Comparison of ENCODE assay signal across 8 mouse cellular contexts in the genomic region with DNA sequence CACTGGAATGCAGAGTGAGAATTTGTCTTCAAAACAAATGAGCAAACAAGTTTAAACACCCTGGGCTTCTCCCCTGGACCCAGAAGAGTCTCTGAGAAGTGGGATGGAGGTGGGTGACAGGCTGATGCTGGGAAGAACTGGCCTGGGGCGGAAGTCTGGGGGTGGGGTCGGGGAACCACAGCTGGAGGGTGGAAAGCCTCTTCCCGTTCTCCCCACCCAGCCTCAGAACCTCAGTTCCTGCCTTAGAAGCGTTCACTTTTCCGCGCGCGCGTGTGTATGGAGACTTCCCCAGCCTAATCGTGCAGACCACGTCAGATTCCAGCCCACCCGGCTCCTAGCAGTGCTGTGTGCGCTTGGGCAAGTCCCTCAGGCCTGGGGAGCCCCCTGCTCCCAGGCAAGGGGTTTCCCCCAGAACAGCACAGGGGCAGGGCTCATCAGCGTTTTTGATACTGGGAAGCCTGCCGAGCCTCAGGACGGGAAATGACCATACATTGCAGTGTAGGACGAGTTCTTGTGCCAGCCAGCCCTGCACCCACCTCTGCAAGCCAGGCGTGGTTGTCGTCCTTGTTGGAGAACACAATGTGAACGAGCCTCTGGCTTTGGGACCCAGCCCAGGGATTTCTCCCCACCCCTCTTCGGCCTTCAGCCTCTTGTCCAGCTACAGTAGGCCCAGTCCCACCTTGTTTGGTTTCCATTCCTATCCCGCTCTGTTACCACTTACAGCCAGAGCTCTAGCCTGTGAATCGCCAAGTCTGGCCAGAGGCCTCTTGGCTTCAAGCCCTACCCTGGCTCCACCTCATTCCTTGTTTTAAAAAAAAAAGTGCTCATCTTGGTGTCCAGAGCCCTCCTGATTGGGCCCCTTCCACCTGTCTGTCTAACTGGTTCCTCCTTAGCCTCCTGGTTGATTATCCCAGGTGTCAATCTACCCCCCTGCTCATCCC. TPM values are rescaled to one million over a fixed set of nuclear protein-coding genes. Genes with fewer than 3 reads are reported as not detected.
DNase-seq lines count a peak whose midpoint lies in the region; ATAC-seq and TF ChIP-seq lines count a peak whose summit lies in the region.

No protein-coding gene starts in this region.

- peaks cover 67% of the 10 kb centered on the region for H3K4me1 ChIP-seq in liver, embryonic 12.5 days
- H3K4me1 ChIP-seq in stomach, postnatal 0 days (replicated peaks; ENCODE audit: control insufficient read depth, insufficient read depth): 0 out of 2 replicates have a peak, but pooled peaks cover 4% of the 10 kb centered on the region

- peaks cover 39% of the 10 kb centered on the region for H3K79me2 ChIP-seq in myocyte (ENCODE audit: control insufficient read depth, insufficient read depth)

- H3K36me3 ChIP-seq in liver, embryonic 12.5 days: peaks cover 3% of the 10 kb centered on the region; the same call in 1 of the 2 replicates
- H3K36me3 ChIP-seq in myocyte (ENCODE audit: control insufficient read depth, insufficient read depth): no peaks in the 10 kb centered on the region
- no peaks in the 10 kb centered on the region for H3K36me3 ChIP-seq in stomach, postnatal 0 days (ENCODE audit: control insufficient read depth, insufficient read depth, low read length)

- WGBS in liver, embryonic 12.5 days (ENCODE audit: insufficient replicate concordance): 17% methylated on average over 23 of the region's 23 CpGs
- 6% methylated on average over 23 of the region's 23 CpGs for WGBS in stomach, postnatal 0 days

- H3K9ac ChIP-seq in liver, embryonic 12.5 days: peak overlapping the region; percentile 81
- peak overlapping the region; percentile 78 for H3K9ac ChIP-seq in stomach, postnatal 0 days (ENCODE audit: low read length)

- peak overlapping the region; percentile 91 for H3K4me2 ChIP-seq in liver, embryonic 12.5 days
- peak overlapping the region; percentile 73 for H3K4me2 ChIP-seq in myocyte (ENCODE audit: low read depth)
- H3K4me2 ChIP-seq in stomach, postnatal 0 days (replicated peaks; ENCODE audit: low read depth): peak overlapping the region; percentile 63

- peak overlapping the region; percentile 79 for H3ac ChIP-seq in myocyte (ENCODE audit: control insufficient read depth, insufficient read length)

- TF ChIP-seq POLR2A in myocyte (IDR thresholded peaks at IDR 0.05; ENCODE audit: insufficient read length, low read depth): no peak

- H3K4me3 ChIP-seq in liver, embryonic 12.5 days: peak overlapping the region; percentile 73
- peak overlapping the region; percentile 71 for H3K4me3 ChIP-seq in myocyte
- H3K4me3 ChIP-seq in stomach, postnatal 0 days (ENCODE audit: low read depth, low read length): peak overlapping the region; percentile 57

- peak; percentile 17; the same call in 1 of the 2 replicates for ATAC-seq in frontal cortex, adult (ENCODE audit: low TSS enrichment)
- peak; percentile 32 for ATAC-seq in inflammation-experienced regulatory T-cells, adult 6 months
- peak; percentile 48 for ATAC-seq in liver, embryonic 12.5 days
- ATAC-seq in stomach, postnatal 0 days (ENCODE audit: low FRiP score, low TSS enrichment): peak; percentile 63

- no peaks in the 10 kb centered on the region for H3K27me3 ChIP-seq in liver, embryonic 12.5 days (replicated peaks)
- H3K27me3 ChIP-seq in myocyte (ENCODE audit: control insufficient read depth, insufficient read depth, insufficient read length): no peaks in the 10 kb centered on the region
- no peaks in the 10 kb centered on the region for H3K27me3 ChIP-seq in stomach, postnatal 0 days (ENCODE audit: control insufficient read depth, insufficient read depth, low read length)

- no peaks in the 10 kb centered on the region for H3K9me3 ChIP-seq in liver, embryonic 12.5 days (replicated peaks)
- H3K9me3 ChIP-seq in stomach, postnatal 0 days (ENCODE audit: control insufficient read depth, low read length): no peaks in the 10 kb centered on the region

- no peak for TF ChIP-seq CTCF in stomach, postnatal 0 days (IDR thresholded peaks at IDR 0.05; ENCODE audit: low read depth)

- peak overlapping the region; percentile 83 for H3K27ac ChIP-seq in liver, embryonic 12.5 days
- H3K27ac ChIP-seq in stomach, postnatal 0 days (replicated peaks): peak overlapping the region; percentile 96

- TF ChIP-seq EP300 in stomach, postnatal 0 days (optimal IDR thresholded peaks at IDR 0.05): no peak

- no peak for DNase-seq in frontal cortex, postnatal 14 days (ENCODE audit: low spot score in 2 of 2)
- peak; percentile 79 for DNase-seq in cerebellum, adult 9-11 months
- DNase-seq in gastrocnemius, postnatal 25 days: peak; percentile 75
- DNase-seq in stomach, postnatal 0 days (ENCODE audit: low spot score): peak; percentile 58

TF ChIP-seq in myocyte, 11 proteins besides CTCF, POLR2A, EP300 and RAD21:
- no peak for TF ChIP-seq REST (IDR thresholded peaks at IDR 0.05; ENCODE audit: insufficient read depth, insufficient read length)
- no peak for TF ChIP-seq POLR2AphosphoS2 (IDR thresholded peaks at IDR 0.05; ENCODE audit: insufficient read length, low read depth)
- no peak for TF ChIP-seq MYOG (IDR thresholded peaks at IDR 0.05; ENCODE audit: control insufficient read depth in 1 of 3, insufficient read depth in 1 of 3, insufficient read length in 2 of 3, low read depth in 2 of 3)
- TF ChIP-seq CEBPB (IDR thresholded peaks at IDR 0.05; ENCODE audit: insufficient read depth, poor library complexity, severe bottlenecking): no peak
- no peak for TF ChIP-seq MYOD1 (IDR thresholded peaks at IDR 0.05; ENCODE audit: control insufficient read depth in 1 of 3, insufficient read length in 2 of 3, low read depth in 2 of 3)
- no peak for TF ChIP-seq TCF3 (IDR thresholded peaks at IDR 0.05; ENCODE audit: insufficient read length, low read depth)
- no peak for TF ChIP-seq SRF (IDR thresholded peaks at IDR 0.05; ENCODE audit: control insufficient read depth, insufficient read length, low read depth)
- no peak for TF ChIP-seq TCF12 (IDR thresholded peaks at IDR 0.05; ENCODE audit: insufficient read depth, poor library complexity, severe bottlenecking)
- no peak for TF ChIP-seq E2F4 (IDR thresholded peaks at IDR 0.05; ENCODE audit: insufficient read depth)

RNA-seq across cellular contexts. Expression of gene Gramd1a, which starts 4.1 kb away (rescaled TPM):
- 10 to 100 TPM; 40.5 to 41.2 TPM for total RNA-seq in gastrocnemius, postnatal 25 days (2021)
- polyA plus RNA-seq in inflammation-experienced regulatory T-cells, adult 6 months (2017; shearing (Covaris generic)): 100 to 1,000 TPM in 1 of 3 experiments, 10 to 100 TPM in 2; 70.7 to 113 (median 98.7) TPM
- polyA plus RNA-seq in liver, embryonic 12.5 days (2016; fragmentation: Nextera tagmentation; extraction: Ambion mirVana): 20.3 and 21.2 TPM in 2 replicates
- 25.5 TPM for polyA plus RNA-seq in myocyte (2012; fragmentation: generic; extraction: Trizol)
- polyA plus RNA-seq in stomach, postnatal 0 days (2015; fragmentation: Nextera tagmentation; extraction: Ambion mirVana): 14.4 and 17.4 TPM in 2 replicates

RNA-seq across cellular contexts. Expression of gene Scn1b, which starts 24.8 kb away (rescaled TPM):
- total RNA-seq in gastrocnemius, postnatal 25 days (2021): 100 to 1,000 TPM; 787 to 821 TPM
- under 1 TPM in 1 of 3 experiments, not detected in 2; 0.30 TPM for polyA plus RNA-seq in inflammation-experienced regulatory T-cells, adult 6 months (2017; shearing (Covaris generic))
- 0.97 and 1.2 TPM in 2 replicates for polyA plus RNA-seq in liver, embryonic 12.5 days (2016; fragmentation: Nextera tagmentation; extraction: Ambion mirVana)
- 4.1 TPM for polyA plus RNA-seq in myocyte (2012; fragmentation: generic; extraction: Trizol)
- 2.3 and 2.5 TPM in 2 replicates for polyA plus RNA-seq in stomach, postnatal 0 days (2015; fragmentation: Nextera tagmentation; extraction: Ambion mirVana)

RNA-seq across cellular contexts. Expression of gene Hpn, which starts 36.5 kb away (rescaled TPM):
- 10 to 100 TPM; 15.5 to 17.3 TPM for total RNA-seq in gastrocnemius, postnatal 25 days (2021)
- polyA plus RNA-seq in inflammation-experienced regulatory T-cells, adult 6 months (2017; shearing (Covaris generic)): 10 to 100 TPM in 1 of 3 experiments, 1 to 10 TPM in 2; 3.1 to 11.0 (median 8.1) TPM
- polyA plus RNA-seq in liver, embryonic 12.5 days (2016; fragmentation: Nextera tagmentation; extraction: Ambion mirVana): 33.2 and 36.2 TPM in 2 replicates
- polyA plus RNA-seq in myocyte (2012; fragmentation: generic; extraction: Trizol): not detected
- polyA plus RNA-seq in stomach, postnatal 0 days (2015; fragmentation: Nextera tagmentation; extraction: Ambion mirVana): 17.9 and 21.7 TPM in 2 replicates

Comparison
In these comparisons a context has a peak if more than half of its experiments do, and no peak if none do; other contexts are left out.
1. DNase-seq: peak in cerebellum, adult 9-11 months (single experiment), gastrocnemius, postnatal 25 days (single experiment) and stomach, postnatal 0 days (single experiment); none in frontal cortex, postnatal 14 days (0 of 2).
2. Peak in every context shown above with its lines, with median percentiles within 50 percentile points of each other: ATAC-seq, H3K4me2 ChIP-seq and H3K4me3 ChIP-seq.